Mouse (Mus musculus): Measurements from ENCODE around the gene Cct5.

Gene Cct5

GRCm38 (mm10) chr15:31601646-31602374 is at the start of gene Cct5, which contains the start of gene Fam173b:
TSS of gene Cct5 (minus strand) at chr15:31601804.
TSS of gene Fam173b (plus strand) at chr15:31601852.
- peak; percentile 97 for DNase-seq

- no peak for DNase-seq
Measured at GRCm38 (mm10) chr15:31650821-31651220, 49.2 kb upstream of the Cct5 start.

- DNase-seq, result no peak
Measured at GRCm38 (mm10) chr15:31649691-31650090, 48.1 kb upstream of the Cct5 start.

- DNase-seq, result no peak
Measured at GRCm38 (mm10) chr15:31647851-31648569, 46.4 kb upstream of the Cct5 start.

- DNase-seq, result no peak
Measured at GRCm38 (mm10) chr15:31647225-31647624, 45.6 kb upstream of the Cct5 start.

- no peak for DNase-seq
Measured at GRCm38 (mm10) chr15:31636091-31636595, 34.5 kb upstream of the Cct5 start.

GRCm38 (mm10) chr15:31634582-31634981 is 33.0 kb upstream of the Cct5 start:
- DNase-seq, result peak; percentile 93

- DNase-seq, result no peak
Measured at GRCm38 (mm10) chr15:31632478-31632877, 30.9 kb upstream of the Cct5 start.

- DNase-seq, result no peak
Measured at GRCm38 (mm10) chr15:31631396-31631858, 29.8 kb upstream of the Cct5 start.

- DNase-seq, result no peak
Measured at GRCm38 (mm10) chr15:31629556-31629955, 28.0 kb upstream of the Cct5 start.

- DNase-seq, result no peak
Measured at GRCm38 (mm10) chr15:31628180-31628579, 26.6 kb upstream of the Cct5 start.

- DNase-seq, result no peak
Measured at GRCm38 (mm10) chr15:31627277-31628154, 25.9 kb upstream of the Cct5 start.

- DNase-seq, result no peak
Measured at GRCm38 (mm10) chr15:31619521-31619920, 17.9 kb upstream of the Cct5 start.

GRCm38 (mm10) chr15:31617261-31617660 is 15.7 kb upstream of the Cct5 start:
- DNase-seq, result no peak

GRCm38 (mm10) chr15:31614666-31615065 is 13.1 kb upstream of the Cct5 start:
- DNase-seq, result no peak

- DNase-seq, result no peak
Measured at GRCm38 (mm10) chr15:31613826-31614453, 12.3 kb upstream of the Cct5 start.

GRCm38 (mm10) chr15:31611976-31612375 is 10.4 kb upstream of the Cct5 start:
- DNase-seq, result no peak

- DNase-seq, result no peak
Measured at GRCm38 (mm10) chr15:31611027-31611426, 9.4 kb upstream of the Cct5 start.

GRCm38 (mm10) chr15:31606821-31607220 is 5.2 kb upstream of the Cct5 start:
- DNase-seq, result no peak

- DNase-seq, result no peak
Measured at GRCm38 (mm10) chr15:31603113-31603512, 1.5 kb upstream of the Cct5 start.

- DNase-seq, result peak; percentile 73
Measured at GRCm38 (mm10) chr15:31602426-31602825, 822 bp upstream of the Cct5 start.

- DNase-seq, result no peak
Measured at GRCm38 (mm10) chr15:31601279-31601645, 342 bp downstream of the Cct5 start.

- no peak for DNase-seq
Measured at GRCm38 (mm10) chr15:31599834-31600233, 1.8 kb downstream of the Cct5 start.

All from layer of hippocampus, adult 9-11 months (tissue).